Mouse (Mus musculus) testis, adult 10 weeks (tissue): ENCODE data around the gene Vmn1r41. TPM values are rescaled to one million over a fixed set of nuclear protein-coding genes. Genes with fewer than 3 reads are reported as not detected.

ENCODE experiments used
- polyA plus RNA-seq: library from polyadenylated mRNA; stranded (reverse); fragments of 350-450 nt; fragmentation: Illumina TruSeq; extraction: RNeasy Lipid Tissue Mini Kit (QIAGEN cat#74804); gene quantifications from one replicate; pipeline ENCODE4 v1.2.3, GENCODE M21; 2014; ENCODE audit warnings: low read depth, low replicate concordance

Gene Vmn1r41
- polyA plus RNA-seq = not detected

GRCm38 (mm10) chr6:89740466-89740865 lies at the start of gene Vmn1r41:
Vmn1r41 (plus strand) TSS chr6:89740766.

GRCm38 (mm10) chr6:89707240-89707639 lies 33.3 kb upstream of the Vmn1r41 start, which contains the start of gene Vmn1r40:
Vmn1r40 (plus strand) TSS chr6:89707540.

Other genes with a start within 250 kb of the Vmn1r41 start
- 7.4 TPM for gene Chchd6, start 145.1 kb upstream of the Vmn1r41 start, polyA plus RNA-seq
- gene Txnrd3, start 96.8 kb upstream of the Vmn1r41 start, polyA plus RNA-seq = 267 TPM
- gene Vmn1r40, start 33.2 kb upstream of the Vmn1r41 start, polyA plus RNA-seq = 1.6 TPM
- gene Vmn1r42, start 135.6 kb downstream of the Vmn1r41 start, polyA plus RNA-seq = 0.11 TPM
- 3.3 TPM for gene Vmn1r43, start 135.6 kb downstream of the Vmn1r41 start, polyA plus RNA-seq
- gene Vmn1r44, start 142.9 kb downstream of the Vmn1r41 start, polyA plus RNA-seq = 0.59 TPM
- gene Vmn1r45, start 199.8 kb downstream of the Vmn1r41 start, polyA plus RNA-seq = not detected
- gene Vmn1r46, start 228.5 kb downstream of the Vmn1r41 start, polyA plus RNA-seq = not detected